Mouse (Mus musculus) adipocyte (in vitro differentiated cells): ENCODE measurements around the gene Slc9a7.

Experiments
- DNase-seq: peaks from one replicate; pipeline ENCODE4 v3.0.0-alpha.2; 2016; ENCODE audit warnings: low spot score

Gene Slc9a7

DNA sequence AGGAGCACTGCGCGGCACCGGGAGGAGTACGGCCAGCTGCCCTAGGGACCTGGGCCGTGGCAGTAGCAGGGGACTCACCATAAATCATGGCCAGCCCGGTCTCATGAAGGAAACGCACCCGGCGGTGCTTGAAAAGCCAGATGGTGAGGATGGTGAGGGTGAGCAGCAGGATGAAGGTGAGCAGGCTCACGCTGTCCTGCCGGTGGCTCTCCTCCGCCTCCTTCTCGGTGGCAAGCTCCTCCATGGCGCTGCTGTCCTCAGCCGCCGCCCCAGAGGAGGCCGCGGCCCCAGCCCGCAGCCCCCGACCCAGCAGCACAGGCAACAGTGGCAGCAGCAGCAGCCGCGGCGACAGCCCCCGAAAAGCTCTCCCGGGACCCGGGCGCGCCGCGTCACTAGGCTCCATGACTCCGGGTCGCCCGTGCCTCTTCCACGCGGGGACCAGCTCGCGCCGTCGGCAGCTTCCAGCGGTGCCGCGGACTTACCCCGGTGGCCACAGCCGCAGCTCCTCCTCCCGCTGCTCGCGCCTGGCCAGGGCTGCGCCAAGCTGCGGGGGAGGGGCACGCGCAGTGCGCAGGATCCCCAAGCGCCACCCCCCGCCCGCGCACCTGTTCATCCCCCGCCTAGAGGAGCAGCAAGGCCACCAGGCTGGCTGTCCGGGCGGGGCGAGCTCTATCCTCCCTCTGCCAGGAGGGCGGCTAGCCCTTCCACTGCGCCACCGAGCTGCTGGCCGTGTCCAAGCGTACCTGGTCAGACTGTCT, at the start of gene Slc9a7:
Slc9a7 (minus strand) TSS at position 526 of the 758 bp plus-strand sequence.
- no peak for DNase-seq

DNA sequence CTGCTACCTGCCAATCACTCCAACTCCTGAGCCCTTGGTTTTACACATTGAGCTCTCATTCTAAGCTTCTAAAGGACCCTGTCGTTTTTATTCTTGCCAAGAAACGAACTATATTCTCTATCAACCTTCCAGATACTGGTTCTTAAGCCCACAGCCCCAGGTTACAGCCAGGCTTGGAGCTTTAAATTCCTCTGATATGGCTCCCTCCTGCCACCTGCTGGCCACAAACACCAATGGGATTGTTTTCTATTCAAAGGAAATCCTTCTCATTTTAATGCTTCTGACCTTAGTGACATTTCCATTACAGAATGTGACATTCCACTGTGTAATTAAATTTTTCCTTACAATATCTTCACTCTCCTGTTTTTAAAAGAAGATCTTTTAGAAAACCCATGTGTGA, 44.1 kb upstream of the Slc9a7 start:
- DNase-seq, result peak; percentile 57

DNA sequence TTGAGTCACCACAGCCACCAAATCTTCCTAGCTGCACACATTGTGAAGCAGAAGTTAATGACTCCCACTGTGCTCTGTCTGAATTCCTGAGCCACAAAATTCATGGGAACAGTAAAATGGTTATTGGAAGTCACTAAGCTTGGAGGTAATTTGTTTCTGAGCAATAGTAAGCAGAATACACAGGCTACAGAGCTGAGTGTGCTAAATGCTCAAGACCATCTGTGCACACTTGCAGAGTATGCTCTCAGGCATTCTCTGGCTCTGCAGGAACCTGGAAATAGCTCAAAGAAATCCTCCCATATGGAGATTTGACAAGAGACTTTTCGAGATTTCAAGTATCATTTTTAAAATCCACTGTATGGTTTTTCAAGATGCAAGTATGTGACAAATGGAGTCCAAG, 41.1 kb upstream of the Slc9a7 start:
- DNase-seq, result no peak

DNA sequence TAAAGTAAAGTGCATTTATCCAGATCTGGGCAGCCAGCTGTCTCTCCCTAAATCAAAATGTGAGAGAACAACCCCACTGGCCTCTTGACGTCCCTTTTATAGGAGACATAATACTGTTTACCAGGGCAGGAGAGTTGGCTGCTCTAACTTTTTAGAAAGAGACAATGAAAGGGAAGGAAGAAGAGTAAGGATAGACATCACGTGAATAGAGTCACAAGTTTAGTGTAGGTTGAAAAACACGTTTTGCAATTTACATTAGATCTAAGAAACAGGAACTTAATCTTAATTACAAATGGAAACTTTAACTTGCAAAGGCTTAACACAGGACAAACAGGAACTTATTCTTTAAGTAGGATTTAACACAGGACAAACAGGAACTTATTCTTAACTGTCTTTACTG, 15.6 kb upstream of the Slc9a7 start:
- DNase-seq, result no peak

DNA sequence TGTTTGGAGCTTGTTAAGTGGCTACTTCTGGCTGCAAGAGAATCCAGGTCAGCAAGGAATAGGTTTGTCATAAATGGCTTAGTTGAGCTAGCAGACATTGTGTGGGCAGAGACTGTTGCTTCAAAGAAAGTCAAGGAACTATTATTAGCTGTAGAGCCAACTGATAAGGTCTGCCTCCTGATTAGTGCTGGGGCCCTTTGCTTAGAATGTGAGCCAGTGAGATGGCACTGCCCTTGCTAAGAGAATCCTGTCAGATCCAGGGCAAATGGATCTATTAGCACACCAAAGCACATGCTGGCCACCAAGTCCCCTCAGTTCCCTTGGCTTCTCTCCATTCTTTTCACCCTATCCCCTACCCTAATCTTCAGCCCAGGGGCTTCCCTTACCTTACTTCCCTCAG, 14.3 kb upstream of the Slc9a7 start:
- no peak for DNase-seq

DNA sequence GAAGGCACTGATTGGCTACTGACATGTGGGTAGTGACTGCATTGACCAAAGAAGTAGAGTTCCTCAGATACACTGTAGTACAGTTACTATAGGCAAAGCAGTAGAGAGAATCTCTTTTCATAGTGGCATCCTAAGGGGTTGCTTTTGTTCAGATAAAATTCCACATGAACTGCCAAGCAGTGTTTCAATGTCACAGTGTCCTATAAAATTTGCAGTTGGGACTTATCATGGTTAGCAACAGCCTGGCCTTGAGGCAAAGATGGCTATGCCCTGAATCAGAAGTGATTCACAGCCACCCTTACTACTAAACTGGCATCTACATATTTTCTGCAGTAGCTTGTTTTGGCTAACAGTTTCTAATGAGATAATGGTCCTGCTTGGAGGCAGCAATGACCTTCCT, 11.7 kb upstream of the Slc9a7 start:
- DNase-seq, result no peak

DNA sequence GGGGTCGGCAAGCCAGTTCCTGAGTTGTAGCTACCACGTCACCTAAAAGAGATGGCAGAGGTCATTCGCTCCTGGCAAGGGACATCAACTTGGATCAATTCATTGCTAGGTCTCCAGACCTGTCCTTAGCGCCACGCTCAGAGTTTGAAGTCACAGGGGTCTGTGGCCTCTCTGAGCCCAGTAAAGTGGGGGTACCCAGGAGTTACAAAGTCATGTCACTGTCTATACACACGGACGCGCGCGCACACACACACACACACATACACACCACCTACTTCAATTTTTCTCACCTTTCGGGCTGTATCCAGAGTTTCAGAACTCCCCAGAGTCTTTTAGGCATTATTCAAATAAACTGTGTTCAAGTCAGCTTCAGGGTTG, 422 bp upstream of the Slc9a7 start:
- no peak for DNase-seq

DNA sequence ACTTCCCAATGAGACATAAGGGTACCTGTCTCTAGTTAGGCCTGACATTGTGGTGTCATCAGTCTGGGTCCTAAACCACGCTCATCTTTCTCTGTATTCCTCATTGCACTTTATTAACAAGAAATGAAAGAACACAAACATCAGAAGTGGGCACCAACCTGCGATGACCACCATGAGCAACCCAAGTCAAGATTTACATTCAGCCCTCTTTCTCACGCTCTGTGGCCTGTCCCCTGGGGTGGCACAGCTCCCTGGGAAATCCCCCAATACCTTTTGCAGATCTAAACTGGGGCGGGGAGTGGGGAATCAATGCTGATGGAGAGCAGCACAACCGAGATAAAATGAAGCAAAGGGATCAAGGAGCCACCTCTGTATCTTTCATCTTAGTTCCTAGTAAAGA, 892 bp downstream of the Slc9a7 start:
- DNase-seq, result no peak

DNA sequence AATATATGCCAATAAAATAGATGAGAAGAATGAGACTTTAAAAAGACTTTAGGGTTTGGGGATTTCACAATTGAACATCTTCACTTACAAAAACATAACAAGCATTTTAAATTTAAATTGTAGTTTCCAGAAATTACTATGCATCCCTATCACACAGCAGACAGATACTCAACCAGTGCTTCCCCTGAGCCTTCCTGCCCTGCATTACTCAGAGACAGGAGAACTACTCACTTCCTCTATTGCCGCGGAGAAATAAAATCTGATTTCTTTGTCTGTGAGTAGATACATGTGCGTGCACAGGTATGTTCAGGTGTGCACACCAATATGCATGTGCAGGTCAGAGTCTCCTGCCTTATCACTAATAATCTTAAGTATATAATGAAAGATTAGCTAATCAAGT, 2.9 kb downstream of the Slc9a7 start:
- DNase-seq, result no peak

DNA sequence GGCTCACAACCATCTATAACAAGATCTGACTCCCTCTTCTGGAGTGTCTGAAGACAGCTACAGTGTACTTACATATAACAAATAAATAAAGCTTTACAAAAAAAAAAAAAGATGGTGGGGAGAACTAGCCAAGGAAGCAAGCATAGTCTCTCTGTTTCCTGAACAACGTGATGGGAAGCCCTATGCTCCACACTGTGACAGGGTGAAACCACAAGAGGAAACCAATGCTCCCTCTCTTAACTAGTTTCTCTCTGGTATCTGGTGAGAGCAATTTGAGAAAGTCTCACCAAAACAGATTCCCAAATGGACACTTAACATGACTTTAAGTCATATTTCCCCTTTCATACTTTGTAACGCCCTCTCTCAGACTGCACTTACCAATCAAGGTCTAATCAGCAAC, 5.4 kb downstream of the Slc9a7 start:
- no peak for DNase-seq

DNA sequence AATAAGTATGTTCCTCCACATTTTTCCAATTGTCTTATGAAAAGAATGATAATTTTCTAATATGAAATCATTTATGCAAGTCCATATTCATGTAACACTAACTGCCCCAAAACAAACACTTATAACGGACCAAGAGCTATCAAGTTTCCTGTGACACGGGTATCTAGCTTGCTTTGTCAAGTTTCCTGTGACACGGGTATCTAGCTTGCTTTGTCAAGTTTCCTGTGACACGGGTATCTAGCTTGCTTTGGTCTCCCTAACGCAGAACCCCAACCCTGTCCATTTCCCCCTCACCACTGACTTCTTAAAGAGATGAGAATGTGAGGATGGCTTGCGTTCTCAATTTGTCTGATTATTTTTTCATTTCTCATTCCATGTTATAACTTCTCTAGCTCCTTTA, 12.2 kb downstream of the Slc9a7 start:
- no peak for DNase-seq

DNA sequence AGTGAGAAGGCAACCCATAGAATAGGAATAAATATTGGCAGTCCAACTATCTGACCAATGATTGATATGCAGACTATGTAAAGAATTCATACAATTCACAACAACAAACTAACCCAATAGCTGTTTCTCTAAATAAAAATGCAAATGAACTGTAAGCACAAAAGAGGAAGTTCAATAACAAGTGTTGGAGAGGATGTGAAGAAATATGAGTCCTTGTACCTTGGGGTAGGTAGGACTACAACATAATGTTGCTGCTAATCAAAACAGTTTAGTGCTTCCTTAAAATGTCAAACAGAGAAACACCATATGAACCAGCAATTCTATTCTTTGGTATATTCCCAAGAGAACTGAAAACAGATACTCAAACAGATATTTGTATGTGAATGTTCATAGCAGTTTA, 17.8 kb downstream of the Slc9a7 start:
- no peak for DNase-seq

DNA sequence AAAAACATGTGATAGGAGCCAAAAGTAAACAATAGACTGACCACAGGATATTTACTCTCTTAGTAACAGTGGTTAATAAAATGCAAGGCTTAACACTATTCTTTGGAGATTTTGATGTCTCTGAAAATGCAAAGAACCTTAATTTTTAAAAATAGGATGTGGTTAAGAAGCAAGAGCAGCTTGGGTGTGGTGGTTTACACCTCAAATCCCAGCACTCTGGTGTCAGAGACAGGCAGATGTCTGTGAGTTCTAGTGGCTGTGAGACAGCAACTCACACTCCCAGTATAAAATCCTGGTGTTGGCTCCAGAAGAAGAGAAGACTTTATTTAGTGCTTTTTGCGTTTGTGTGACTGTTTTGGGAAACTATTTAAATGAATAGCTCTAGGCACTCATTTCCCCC, 19.6 kb downstream of the Slc9a7 start:
- DNase-seq, result no peak

DNA sequence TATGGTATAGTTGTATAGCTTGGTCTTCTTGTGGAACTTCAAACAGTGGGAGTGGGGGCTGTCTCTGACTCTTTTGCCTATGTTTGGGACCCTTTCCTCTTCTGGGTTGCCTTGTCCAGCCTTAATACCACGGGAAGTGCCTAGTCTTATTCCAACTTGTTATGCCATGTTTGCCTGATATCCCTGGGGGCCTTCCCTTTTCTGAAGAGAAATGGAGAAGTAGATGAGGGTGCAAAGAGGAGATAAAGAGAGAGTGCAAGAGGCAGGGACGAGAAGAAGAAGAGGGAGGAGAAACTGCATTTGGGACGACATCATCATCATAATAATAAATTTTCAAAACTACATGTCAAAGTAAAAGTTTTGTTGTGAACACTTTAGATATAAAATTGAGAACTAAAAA, 21.6 kb downstream of the Slc9a7 start:
- no peak for DNase-seq

DNA sequence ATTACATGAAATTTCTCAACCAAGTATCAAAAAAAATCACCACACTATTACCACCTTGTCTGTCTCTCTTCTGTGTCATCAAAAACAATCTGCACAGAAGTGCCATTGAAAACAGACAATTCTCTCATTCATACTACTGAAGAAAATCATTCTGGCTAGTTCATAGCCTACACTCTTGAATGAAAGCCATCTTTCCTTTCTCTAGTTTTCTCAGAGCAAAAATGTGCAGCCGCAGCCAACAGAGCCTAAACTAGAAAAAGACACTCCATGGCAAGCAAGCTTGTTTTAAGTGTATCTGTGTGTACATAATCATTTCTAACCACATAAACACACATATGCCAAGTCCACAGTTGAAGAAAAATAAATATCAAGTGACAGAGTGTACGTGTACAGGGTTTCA, 27.2 kb downstream of the Slc9a7 start:
- DNase-seq, result no peak

DNA sequence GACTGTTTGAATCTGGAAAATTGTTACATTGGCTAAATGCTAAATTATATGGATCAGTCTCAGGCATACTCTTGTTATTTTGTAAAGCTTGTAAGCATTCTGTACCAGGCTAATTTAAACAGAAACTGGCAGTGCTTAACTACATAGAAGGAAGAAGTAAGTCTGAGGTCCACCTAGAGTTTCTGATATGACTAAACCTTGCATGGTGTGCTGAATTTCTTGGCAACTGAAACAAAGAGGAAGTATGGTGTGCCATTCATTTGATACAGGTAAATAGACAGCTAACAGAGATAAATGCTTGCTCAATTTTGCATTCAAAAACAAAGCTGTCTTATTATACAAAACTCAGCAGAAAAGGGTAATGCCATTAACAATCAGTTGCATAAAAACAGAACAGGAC, 63.5 kb downstream of the Slc9a7 start:
- DNase-seq, result no peak

DNA sequence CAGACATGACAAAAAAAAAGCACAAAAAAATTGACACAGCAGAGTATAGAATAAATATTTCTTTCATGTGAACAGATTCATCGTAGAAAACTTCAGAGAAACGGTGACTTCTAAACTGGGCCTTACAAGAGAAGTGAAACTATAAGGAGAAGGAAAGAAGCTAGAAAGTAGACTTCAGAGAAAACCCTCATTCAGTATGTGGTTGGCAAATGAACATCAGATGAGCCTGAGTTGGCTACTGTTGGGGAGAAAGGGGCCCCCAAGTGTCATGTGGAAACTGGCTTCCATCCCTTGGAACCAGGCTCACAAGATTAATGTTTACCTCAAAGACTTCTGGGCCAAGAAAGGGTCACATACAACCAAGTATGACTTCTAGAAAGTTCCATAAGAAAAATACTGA, 70.1 kb downstream of the Slc9a7 start:
- no peak for DNase-seq

DNA sequence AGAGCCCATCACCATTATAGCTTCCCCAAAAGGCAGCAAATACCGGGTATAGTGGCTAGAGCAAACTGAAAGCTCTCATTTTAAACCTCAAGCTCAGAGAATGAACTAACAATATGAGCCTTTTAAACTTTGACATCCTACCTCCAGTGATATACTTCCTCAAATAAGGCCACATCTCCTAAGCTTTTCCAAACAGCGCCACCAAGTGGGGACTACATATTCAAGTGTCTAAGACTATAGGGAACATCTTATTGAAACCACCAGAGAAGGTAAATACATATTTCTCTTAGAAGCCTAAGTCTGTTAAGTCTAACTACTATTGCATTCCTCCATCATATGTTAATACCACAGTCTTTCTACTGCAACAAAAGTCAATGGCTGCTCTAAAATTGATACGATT, 106.0 kb downstream of the Slc9a7 start:
- DNase-seq, result no peak

DNA sequence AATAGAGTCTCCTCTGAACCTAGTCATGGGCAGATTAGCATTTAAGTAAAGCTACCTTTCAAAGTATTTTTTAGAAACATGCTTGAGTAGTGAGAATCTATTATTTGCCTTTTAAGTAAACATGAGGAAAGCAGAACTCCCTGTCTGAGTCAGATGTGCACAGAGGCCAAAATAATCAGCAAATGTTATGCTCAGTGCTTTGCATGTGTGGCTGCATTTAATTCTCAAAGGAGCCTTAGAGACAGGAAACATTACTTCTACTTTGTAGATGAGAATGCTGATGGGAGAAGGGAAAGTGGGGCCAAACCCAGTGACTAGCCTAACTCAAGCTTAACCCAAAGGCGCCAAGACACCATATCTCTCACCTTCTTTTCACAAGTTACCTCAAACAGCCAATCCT, 114.8 kb downstream of the Slc9a7 start:
- DNase-seq, result no peak

DNA sequence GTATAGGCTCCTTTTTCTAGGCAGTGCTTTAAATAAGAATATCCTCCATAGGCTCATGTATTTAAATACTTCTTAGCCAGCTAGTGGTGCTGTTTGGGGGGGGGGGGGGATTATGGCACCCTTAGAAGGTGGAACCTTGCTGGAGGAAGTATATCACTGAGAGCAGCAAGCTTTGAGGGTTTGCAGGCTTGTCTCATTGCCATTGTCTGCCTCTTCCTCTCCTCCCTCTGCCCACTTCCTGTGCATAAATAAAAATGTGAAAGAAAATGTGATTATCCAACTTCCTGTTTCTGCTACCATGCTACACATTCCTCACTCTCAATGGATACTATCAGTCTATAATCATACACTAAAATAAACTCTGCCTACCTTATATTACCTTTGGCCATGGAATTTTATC, 123.2 kb downstream of the Slc9a7 start:
- DNase-seq, result no peak

DNA sequence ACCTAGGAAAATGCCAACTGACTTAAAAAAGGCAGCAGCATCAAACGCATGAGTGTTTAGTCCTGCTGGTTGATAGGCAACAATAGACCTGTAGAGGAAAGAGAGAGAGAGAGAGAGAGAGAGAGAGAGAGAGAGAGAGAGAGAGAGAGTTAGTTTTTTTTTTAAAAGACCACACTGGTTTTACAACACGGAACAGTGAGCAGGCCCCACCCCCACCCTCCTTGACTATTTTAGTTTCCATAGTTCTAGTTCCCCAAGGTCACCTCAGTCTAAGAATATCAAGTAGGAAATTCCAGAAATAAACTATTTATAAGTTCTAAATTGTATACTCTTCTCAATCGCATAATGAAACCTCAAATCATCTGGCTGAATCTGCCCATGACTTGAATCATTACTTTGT, 126.6 kb downstream of the Slc9a7 start:
- no peak for DNase-seq

DNA sequence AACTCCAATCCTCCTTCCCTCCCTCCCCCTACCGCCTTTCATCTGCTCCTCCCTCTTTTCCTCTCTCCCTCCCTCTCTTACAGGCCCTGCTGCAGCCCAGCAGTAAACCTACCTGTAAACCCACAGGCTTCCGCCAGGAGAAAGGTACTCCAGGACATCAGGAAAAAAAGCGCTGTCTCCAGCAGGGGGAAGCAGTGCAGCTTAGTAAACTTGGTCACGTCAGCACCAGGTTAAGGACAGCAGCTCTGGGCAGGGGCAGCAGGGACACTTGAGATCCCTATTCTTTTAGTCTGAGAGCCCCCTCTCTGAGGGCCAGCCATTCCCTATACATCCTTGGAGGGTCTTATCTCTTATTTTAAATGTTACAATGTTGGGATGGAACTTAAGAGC, 129.3 kb downstream of the Slc9a7 start:
- DNase-seq, result peak; percentile 42

DNA sequence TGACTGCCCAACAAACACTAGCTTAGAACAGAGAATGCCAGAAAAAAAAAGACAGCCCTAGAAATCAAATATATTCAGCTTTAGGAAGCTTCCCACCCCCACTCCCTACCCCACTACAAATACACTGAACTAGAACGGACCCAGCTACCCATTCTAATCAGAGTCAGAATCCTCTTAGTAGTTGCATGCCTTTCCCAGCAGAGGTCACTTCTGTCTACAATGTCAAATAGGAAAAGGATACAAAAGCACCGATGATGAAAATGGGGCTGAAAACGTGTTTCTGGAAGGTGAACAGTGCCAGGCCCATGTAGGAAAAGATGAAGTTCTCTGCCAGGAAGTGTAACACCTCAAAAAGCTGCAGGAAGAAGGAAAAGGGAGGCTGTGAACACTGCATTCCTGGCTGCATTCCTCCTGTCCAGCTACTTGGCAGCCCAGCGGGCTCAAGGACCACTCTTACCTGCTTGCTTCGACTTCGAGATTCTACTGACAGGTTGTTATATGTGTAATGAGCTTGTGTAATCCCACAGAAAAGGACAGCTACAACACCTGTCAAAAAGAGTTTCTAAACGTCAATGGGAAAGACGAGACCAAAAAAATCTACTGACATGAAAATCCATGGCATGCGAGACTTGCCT, 129.8 kb downstream of the Slc9a7 start:
- no peak for DNase-seq

DNA sequence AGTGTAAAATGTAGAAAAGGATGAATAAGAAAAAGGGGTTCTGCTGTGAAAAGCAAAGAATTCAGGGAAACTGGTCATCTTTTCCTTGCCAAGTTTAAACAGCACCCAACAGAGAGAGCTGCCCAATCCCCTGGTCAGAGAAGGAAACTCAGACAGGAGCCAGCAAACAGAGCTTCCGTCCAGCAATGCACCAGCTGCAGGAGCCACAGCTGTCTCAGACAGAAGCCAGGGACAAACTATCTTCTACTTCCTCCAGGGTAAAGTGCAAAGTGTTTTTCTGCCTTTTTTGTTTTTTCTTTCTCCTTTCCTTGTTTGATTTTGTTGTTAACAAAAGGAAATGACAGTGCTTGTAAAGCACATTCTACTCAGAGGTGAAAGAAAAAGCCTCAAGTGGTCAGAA, 131.3 kb downstream of the Slc9a7 start:
- DNase-seq, result no peak
